Mouse (Mus musculus): ENCODE data around the gene Krt222. TPM values are rescaled to one million over a fixed set of nuclear protein-coding genes. Genes with fewer than 3 reads are reported as not detected.

Krt222 gene
- polyA plus RNA-seq, 1 experiment from 2014 or later: 0.97 TPM

DNA sequence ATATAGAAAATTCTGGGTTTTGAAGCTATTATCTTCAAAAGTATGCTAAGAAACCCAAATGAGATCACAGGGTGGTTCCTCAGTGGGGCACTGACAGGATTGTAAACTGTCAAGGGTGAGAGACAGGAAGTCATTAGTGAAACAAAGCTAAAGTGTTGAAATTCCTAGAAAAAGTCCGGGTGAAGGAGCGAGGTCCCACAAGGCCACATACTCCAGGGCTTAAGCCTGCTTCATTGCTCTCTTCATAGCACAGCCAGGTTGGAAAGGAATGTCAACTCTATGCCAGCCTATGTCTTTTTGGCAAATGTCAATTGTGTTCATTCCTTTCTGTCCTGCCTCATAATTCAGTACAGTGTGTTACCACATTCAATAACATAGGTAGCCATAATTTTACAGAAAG lies 36.4 kb downstream of the Krt222 start:
- 42% methylated on average over 2 of the region's 2 CpGs for WGBS
- H3K4me3 ChIP-seq: no peak overlapping the region

DNA sequence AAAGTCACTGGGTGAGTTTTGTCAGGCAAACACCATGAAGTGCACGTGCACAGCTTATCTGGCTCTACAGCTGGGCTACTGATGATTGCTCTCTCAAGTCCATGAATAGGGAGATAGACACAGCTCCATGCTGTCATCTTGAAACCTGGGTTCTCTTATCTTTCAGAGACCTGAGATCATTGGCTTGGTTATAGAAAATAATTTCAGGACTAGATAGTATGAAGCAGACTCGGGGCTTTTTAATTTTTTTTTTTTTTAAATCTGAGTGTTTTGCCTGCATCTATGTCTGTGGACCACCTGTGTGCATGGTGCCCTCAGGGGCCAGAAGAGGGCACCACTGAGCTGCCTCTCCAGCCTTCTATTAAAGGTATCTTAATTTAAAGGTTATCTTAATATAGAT lies 36.9 kb downstream of the Krt222 start:
- H3K4me3 ChIP-seq: no peak overlapping the region
- no peak overlapping the region for H3K27ac ChIP-seq
- no peak for ATAC-seq
- no peaks in the 10 kb centered on the region for H3K4me1 ChIP-seq
- WGBS: 40% methylated on average over 2 of the region's 2 CpGs
- no peaks in the 10 kb centered on the region for H3K27me3 ChIP-seq
- peaks cover 36% of the 10 kb centered on the region for H3K36me3 ChIP-seq (ENCODE audit: poor library complexity, severe bottlenecking)
- H3K9me3 ChIP-seq (replicated peaks): no peaks in the 10 kb centered on the region
- H3K9ac ChIP-seq: no peak overlapping the region
- no peak overlapping the region for H3K4me2 ChIP-seq

More for the DNA sequence above, 36.4 kb downstream of the Krt222 start:
- H3K9ac ChIP-seq: no peak overlapping the region
- H3K4me1 ChIP-seq: no peaks in the 10 kb centered on the region
- H3K9me3 ChIP-seq (replicated peaks): no peaks in the 10 kb centered on the region
- no peak for ATAC-seq
- no peak overlapping the region for H3K27ac ChIP-seq
- H3K36me3 ChIP-seq (ENCODE audit: poor library complexity, severe bottlenecking): peaks cover 41% of the 10 kb centered on the region
- no peak overlapping the region for H3K4me2 ChIP-seq
- H3K27me3 ChIP-seq: no peaks in the 10 kb centered on the region

DNA sequence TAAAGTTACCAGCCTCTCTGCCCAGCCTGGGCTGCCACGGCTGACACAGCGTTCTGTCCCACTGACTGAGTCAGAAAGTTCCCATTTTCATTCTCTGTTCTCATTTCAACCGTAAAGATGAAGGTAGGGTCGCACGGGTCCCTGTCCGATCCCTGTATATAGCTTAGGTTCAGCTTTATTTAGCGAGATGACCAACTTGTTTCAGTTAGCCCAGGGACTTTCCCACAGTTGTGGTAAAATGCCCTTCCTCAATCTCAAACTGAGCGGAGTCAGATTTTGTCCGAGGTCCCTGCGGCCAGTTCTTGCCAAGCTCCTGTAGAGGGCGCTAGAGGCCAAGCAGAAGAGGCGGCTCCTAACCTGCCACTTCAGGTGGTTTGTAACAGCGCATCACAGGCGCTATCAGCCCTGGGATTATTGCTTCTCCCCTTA lies 54.7 kb downstream of the Krt222 start:
- Histone ChIP-seq H3K9ac (no peak overlapping the region), H3K4me2 (no peak overlapping the region), H3K36me3 (ENCODE audit: poor library complexity, severe bottlenecking) (no peaks in the 10 kb centered on the region), H3K9me3 (replicated peaks) (no peaks in the 10 kb centered on the region), H3K27ac (no peak overlapping the region), H3K27me3 (peaks cover 7% of the 10 kb centered on the region; the same call in 1 of the 2 replicates), H3K4me3 (no peak overlapping the region), H3K4me1 (no peaks in the 10 kb centered on the region)
- 25% methylated on average over 14 of the region's 14 CpGs for WGBS
- no peak for ATAC-seq

GRCm38 (mm10) chr11:99187348-99187747 lies 56.5 kb downstream of the Krt222 start:
- Histone ChIP-seq H3K27me3 (peaks cover 7% of the 10 kb centered on the region; the same call in 1 of the 2 replicates), H3K9me3 (replicated peaks) (no peaks in the 10 kb centered on the region), H3K36me3 (ENCODE audit: poor library complexity, severe bottlenecking) (no peaks in the 10 kb centered on the region), H3K9ac (no peak overlapping the region), H3K27ac (no peak overlapping the region), H3K4me3 (no peak overlapping the region), H3K4me1 (no peaks in the 10 kb centered on the region), H3K4me2 (no peak overlapping the region)
- 95% methylated on average over 4 of the region's 4 CpGs for WGBS
- no peak for ATAC-seq

- Histone ChIP-seq H3K9ac (no peak overlapping the region), H3K9me3 (replicated peaks) (no peaks in the 10 kb centered on the region), H3K27ac (no peak overlapping the region), H3K36me3 (ENCODE audit: poor library complexity, severe bottlenecking) (no peaks in the 10 kb centered on the region), H3K4me2 (no peak overlapping the region), H3K4me1 (no peaks in the 10 kb centered on the region), H3K4me3 (no peak overlapping the region), H3K27me3 (peaks cover 7% of the 10 kb centered on the region; the same call in 1 of the 2 replicates)
- no peak for ATAC-seq
- 64% methylated on average over 2 of the region's 2 CpGs for WGBS
Observed at GRCm38 (mm10) chr11:99186836-99187235, 57.0 kb downstream of the Krt222 start.

Other genes starting within 250 kb of the Krt222 start
- gene Top2a, start 219.9 kb downstream of the Krt222 start, polyA plus RNA-seq (2015; fragmentation: Nextera tagmentation; extraction: Ambion mirVana): 276 and 284 TPM in 2 replicates
- gene Igfbp4, start 202.8 kb downstream of the Krt222 start, polyA plus RNA-seq (2015; fragmentation: Nextera tagmentation; extraction: Ambion mirVana): 131 TPM in 2 replicates
- not detected in 2 replicates for gene Tns4, start 154.8 kb downstream of the Krt222 start, polyA plus RNA-seq (2015; fragmentation: Nextera tagmentation; extraction: Ambion mirVana)
- 0.14 TPM in 1 of 2 replicates, not detected in the other for gene Ccr7, start 89.0 kb downstream of the Krt222 start, polyA plus RNA-seq (2015; fragmentation: Nextera tagmentation; extraction: Ambion mirVana)
- gene Smarce1, start 13.1 kb downstream of the Krt222 start, polyA plus RNA-seq (2015; fragmentation: Nextera tagmentation; extraction: Ambion mirVana): 375 and 388 TPM in 2 replicates
- gene Krt24, start 41.2 kb upstream of the Krt222 start, polyA plus RNA-seq (2015; fragmentation: Nextera tagmentation; extraction: Ambion mirVana): not detected in 2 replicates
- not detected in 2 replicates for gene Krt25, start 78.9 kb upstream of the Krt222 start, polyA plus RNA-seq (2015; fragmentation: Nextera tagmentation; extraction: Ambion mirVana)
- 0.09 TPM in 1 of 2 replicates, not detected in the other for gene Krt26, start 93.9 kb upstream of the Krt222 start, polyA plus RNA-seq (2015; fragmentation: Nextera tagmentation; extraction: Ambion mirVana)
- gene Krt27, start 107.0 kb upstream of the Krt222 start, polyA plus RNA-seq (2015; fragmentation: Nextera tagmentation; extraction: Ambion mirVana): not detected in 2 replicates
- 0.17 and 0.21 TPM in 2 replicates for gene Krt28, start 130.8 kb upstream of the Krt222 start, polyA plus RNA-seq (2015; fragmentation: Nextera tagmentation; extraction: Ambion mirVana)
- 31.4 and 39.8 TPM in 2 replicates for gene Krt10, start 145.3 kb upstream of the Krt222 start, polyA plus RNA-seq (2015; fragmentation: Nextera tagmentation; extraction: Ambion mirVana)
- 0.15 TPM in 1 of 2 replicates, not detected in the other for gene Krt12, start 178.2 kb upstream of the Krt222 start, polyA plus RNA-seq (2015; fragmentation: Nextera tagmentation; extraction: Ambion mirVana)
- gene Krt20, start 194.1 kb upstream of the Krt222 start, polyA plus RNA-seq (2015; fragmentation: Nextera tagmentation; extraction: Ambion mirVana): 0.11 TPM in 1 of 2 replicates, not detected in the other
- gene Krt23, start 249.1 kb upstream of the Krt222 start, polyA plus RNA-seq (2015; fragmentation: Nextera tagmentation; extraction: Ambion mirVana): not detected in 2 replicates

Measured in forebrain, embryonic 13.5 days (tissue).